Comparison of ENCODE assay signal across 16 mouse cellular contexts in the genomic region with DNA sequence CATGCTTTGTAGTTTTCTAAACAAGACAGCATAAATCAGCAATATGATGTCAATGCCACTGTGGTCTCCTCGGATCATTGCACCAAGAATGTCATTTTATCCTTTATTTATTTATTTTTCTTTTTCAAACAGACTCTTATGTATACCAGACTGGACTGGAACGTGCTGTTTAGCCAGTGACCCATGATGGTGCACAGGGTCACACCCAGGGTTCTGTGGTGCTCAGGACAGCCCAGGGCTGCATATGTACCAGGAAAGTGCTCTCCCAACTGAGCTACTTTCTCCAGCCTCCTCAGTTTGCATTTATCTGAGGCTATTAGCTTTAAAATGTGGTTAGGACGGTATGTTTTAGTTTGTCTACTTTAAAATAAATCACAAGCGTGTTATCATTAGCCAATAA.
"Had no signal": no experiment of that assay in that cellular context is flagged by ENCODE, and none has a peak within 500 bp of the region (broad histone marks: within the 10 kb centered on the region; RNA-seq: fewer than 3 reads in every experiment).

No protein-coding gene starts in this region.

- H3K9me3 ChIP-seq: neural tube, embryonic 13.5 days; neural tube, embryonic 15.5 days; stomach, embryonic 15.5 days had no signal

- H3K27me3 ChIP-seq: neural tube, embryonic 13.5 days; neural tube, embryonic 15.5 days; stomach, embryonic 15.5 days had no signal

- H3K4me1 ChIP-seq: neural tube, embryonic 13.5 days; neural tube, embryonic 15.5 days; stomach, embryonic 15.5 days had no signal

- H3K9ac ChIP-seq: neural tube, embryonic 13.5 days; neural tube, embryonic 15.5 days; stomach, embryonic 15.5 days had no signal

- H3K36me3 ChIP-seq: neural tube, embryonic 13.5 days; neural tube, embryonic 15.5 days; stomach, embryonic 15.5 days had no signal

- H3K4me2 ChIP-seq: neural tube, embryonic 13.5 days; neural tube, embryonic 15.5 days; stomach, embryonic 15.5 days had no signal

- H3K27ac ChIP-seq: neural tube, embryonic 13.5 days; neural tube, embryonic 15.5 days; stomach, embryonic 15.5 days; stomach, postnatal 0 days had no signal

- DNase-seq: retina, postnatal 1 day; right cerebral cortex, adult 18-20 months; right cerebral cortex, postnatal 14 days; right cerebral cortex, postnatal 25 days; right cerebral cortex, postnatal 4 days; spleen, adult 18-20 months; thymus, adult 18-20 months; thymus, adult 2 months; thymus, postnatal 14 days; thymus, postnatal 25 days; thymus, postnatal 36 days; thymus, postnatal 4 days had no signal

- H3K4me3 ChIP-seq: neural tube, embryonic 13.5 days; neural tube, embryonic 15.5 days; stomach, embryonic 15.5 days had no signal
